Mouse (Mus musculus): ENCODE data around the gene Zfp867.

Zfp867 gene

DNA sequence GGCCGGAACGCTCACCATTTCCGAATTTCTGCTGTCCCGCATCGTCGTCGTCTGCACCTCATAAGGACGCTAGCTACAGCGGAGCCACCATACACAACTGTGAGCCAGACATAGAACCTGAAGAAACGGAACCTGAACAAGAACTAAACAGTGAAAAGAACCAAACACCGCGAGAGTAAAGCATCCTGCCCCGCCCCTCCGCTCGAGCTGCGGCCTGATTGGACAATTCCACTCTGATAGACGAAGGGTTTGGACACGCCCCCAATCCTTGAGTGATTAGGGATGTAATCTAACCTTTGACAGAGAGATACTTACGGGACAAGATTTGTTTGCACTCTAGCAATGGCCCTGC lies at the start of gene Zfp867:
TSS of gene Zfp867 (minus strand) at position 149 of the 352 bp plus-strand sequence.
- DNase-seq = peak; percentile 88

DNA sequence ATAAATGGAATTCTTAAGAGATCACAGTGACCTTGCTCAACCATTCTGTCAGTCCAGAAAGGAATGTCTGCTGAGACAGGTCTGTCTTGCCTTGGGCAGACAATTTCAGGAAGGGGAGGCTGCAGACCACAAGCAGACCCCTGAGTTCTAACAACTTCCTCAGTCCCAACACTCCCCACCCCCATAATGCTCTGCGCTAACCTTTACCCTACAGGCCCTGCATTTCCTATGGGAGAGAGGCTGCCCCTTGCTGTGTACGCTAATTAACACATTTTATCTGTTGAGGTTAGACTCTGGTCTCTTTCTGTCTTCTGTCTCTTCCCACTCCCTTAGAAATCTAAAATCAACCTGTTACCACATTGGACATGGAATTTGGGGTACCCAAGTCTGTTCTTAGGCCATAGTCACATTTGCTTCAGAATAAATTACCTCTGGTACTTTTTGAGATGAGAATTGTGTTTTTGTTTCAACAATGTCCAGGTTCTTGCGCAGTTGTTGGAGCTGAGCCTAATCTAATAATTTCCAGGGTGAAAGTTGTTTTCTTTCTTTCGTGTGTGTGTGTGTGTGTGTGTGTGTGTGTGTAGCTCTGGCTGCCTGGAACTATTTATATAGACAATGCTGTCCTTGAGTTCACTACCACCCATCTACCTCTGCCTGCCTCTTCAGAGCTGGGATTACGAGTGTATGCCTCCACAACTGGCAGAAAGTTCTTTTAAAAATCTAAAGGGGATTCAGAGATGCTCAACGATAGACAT lies 47.6 kb upstream of the Zfp867 start:
- DNase-seq = no peak

DNA sequence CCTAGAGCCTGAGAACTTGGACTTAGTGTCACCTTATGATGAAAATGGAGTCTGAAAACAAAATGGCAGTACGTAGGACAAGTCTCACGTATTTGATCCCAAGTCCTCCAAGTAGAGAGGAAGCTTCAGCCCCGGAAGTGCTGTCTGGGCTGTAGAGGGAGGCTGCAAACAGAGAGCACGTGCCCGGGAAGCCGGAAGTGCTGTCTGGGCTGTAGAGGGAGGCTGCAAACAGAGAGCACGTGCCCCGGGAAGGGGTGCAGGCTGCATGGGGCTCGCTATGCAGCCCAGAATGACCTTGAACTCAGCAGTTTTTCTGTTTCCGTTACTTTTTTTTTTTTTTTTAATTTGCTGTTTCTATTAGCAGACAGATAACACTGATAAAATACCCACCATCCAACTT lies 46.0 kb upstream of the Zfp867 start:
- DNase-seq = peak; percentile 54

DNA sequence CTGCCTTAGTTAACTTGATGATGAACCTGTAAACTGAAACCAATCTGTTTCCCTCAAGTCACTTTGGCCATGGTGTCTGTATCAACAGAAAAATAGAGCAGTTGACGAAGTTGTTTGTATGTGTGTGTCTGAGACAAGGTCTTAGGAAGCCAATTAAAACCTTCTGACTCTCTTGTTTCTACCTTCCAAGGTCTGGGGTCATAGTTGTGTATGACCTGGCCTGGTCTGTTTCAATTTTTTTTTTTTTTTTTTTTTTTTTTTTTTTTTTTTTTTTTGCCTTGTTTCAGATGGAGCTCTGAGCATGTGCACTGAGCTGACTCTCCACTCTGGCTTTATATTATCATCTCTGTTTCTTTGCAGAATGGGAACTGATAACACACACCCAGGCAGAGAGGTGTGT lies 45.2 kb upstream of the Zfp867 start:
- DNase-seq = no peak

DNA sequence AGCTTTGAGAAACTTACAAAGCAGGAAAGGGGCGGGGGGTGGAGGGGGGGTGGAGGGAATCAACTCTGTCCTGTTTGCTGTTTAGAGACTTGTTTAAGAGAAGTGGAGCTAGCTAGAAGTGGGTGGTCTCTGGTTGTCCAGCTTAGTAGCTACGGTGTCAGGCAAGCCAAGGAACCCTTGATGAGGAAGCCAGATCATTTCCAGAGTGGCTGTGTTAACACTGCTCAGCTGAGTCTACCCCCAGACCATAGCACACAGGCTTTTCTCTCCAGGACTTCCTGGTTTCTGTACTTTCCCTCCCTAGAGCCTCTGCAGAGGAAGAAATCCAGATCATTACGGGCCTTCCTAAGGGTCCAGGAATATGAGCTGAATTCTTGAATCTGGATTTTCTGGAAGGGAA lies 42.5 kb upstream of the Zfp867 start:
- no peak for DNase-seq

DNA sequence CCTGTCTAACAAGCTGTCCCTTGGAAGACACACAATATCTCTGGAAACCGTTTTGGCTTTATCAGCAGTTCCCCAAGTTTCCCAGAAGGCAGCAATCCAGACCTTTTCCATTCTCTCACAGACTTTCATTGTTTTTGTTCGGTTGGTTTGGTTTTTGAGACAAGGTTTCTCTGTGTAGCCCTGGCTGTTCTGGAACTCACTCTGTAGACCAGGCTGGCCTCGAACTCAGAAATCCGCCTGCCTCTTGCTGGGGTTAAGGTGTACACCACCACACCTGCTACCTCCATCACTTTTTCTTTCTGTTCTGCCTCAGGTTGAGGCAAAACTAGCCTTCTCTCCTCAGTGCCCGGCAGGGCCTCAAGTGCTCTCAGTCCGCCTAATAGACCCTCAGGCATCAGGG lies 42.1 kb upstream of the Zfp867 start:
- no peak for DNase-seq

DNA sequence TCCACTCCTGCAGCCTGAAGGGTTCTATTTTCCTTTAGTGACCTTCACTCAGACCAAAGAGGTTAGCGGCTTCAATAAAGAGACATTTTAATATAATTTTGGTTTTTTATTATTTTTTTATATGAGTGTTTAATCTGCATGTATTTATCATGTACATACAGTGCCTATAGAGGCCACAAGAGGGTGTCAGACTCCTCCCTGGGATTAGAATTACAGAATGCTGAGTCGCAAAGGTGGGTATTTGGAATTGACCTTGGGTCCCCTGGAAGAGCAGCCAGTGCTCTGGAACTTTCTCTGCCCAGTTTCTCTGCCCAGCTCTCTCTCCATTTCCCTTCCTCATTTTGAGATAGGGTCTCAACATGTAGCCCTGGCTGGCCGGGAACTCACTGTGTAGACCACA lies 41.3 kb upstream of the Zfp867 start:
- no peak for DNase-seq

DNA sequence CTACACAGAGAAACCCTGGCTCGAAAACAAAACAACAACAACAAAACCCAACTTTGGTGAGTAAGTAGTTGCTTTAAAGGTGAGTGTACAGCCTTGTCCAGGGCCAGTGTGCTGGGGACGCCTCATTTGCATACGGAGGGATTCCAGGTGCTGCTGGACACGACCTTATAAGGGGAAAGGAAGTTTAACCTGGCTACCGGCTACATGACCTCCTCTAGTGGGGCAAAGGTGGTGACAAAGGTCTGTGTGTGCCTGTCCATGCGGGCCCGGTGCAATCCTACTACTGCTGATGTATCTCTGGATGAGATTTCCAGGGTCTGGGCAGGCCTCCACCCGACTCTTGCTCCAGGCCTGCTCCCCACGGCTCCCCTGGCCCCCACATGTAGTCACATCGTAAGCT lies 40.5 kb upstream of the Zfp867 start:
- no peak for DNase-seq

DNA sequence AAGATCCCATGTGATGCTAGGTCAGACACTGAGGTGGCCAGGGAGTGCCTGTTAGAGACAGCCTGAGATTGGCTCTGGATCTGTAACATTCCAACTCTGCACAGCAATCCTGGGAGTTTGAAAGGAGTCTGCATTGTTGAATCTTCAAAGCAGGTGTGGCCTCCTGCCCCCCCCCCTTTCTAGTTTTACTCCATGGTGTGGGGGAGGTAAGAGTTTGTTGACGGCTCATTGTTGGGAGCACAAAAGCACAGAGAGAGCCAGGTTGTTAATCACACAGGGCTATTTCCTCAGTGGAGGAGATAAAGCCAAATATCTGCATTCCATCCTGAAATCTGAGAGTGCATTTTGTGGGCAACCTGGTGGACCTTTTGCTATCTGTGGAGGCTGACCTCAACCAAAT lies 39.3 kb upstream of the Zfp867 start:
- no peak for DNase-seq

DNA sequence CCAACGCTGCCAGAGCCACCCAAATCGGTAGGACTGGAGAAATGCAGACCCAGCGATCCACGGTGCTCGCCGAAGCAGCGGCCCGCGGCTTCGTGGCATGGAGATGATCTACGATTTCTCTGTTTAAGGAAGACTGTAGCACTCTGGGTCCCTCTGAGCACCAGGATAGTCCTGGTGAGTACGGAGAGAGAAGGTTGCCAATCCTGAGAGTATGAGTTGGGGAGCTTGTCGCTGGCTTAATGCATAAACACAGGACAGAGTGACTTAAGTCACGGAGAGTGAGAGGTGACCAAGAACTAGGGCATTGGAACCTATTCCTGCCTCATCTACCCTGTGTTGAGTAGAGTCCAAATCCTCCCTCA lies 34.4 kb upstream of the Zfp867 start:
- no peak for DNase-seq

DNA sequence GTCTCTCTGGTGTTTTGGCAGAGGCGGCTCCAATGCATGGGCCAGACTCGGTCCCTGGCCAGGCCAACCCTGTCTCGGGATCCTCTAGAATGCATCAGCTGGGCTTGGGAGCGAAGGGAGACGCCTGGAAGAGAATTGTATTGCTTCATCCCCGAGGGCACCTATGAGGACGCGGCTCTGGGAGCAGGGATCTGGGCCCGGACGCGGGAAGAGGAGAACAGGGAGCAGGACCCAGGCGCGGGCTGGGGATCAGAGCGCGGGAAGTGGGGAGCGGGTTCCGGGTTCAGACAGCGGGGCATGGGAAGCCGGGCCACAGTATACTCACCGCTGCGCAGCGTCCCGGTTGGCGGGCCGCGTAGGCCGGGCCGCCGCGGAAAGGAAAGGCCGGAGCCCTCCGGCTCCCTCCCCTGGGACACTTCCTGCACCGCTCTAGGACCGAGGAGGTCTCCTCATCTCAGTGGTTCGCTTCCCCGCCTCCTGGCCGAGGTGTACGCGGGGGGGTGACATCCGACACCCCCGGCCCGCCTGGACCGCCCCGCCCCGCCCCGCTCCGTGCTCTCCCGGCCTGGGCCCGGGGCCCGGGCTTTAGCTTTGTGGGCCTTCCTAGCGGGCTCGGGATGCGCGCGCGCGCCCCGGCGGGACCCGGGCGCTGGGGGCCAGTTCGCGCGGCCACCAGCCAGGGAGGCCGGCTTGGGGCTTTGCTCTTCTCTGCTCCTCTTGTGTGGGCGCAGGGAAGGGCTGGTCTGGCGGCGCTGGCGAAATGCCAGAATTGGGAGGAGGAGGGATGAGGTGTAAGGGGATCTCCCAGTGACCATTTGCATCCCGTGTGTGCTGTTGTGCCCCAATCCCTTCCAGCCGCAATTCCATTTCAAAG lies 33.8 kb upstream of the Zfp867 start:
- peak; percentile 82 for DNase-seq

DNA sequence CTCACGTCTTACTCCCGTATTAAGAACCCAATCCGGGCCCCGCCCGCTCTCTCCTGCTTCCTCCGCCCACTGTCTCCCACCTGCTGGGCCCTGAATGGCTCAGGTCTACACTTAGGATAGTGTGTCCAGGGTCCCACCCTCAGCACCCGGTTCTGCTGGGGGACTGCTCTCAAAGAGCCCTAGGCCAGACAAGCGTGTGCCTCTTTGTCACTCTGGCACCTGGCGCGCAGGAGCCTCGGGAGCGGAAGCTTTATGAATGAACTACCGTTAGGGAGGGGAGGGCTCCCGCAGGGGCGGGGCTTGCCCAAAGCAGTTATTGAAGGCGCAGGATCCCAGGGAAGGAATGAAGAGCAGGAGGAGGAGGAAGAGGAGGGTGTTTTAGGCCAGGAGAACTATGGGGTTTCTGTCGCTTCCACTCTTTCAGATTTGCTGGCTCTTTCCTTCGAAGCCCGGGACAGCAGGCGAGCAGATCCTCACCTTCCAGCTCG lies 33.1 kb upstream of the Zfp867 start:
- DNase-seq = peak; percentile 85

DNA sequence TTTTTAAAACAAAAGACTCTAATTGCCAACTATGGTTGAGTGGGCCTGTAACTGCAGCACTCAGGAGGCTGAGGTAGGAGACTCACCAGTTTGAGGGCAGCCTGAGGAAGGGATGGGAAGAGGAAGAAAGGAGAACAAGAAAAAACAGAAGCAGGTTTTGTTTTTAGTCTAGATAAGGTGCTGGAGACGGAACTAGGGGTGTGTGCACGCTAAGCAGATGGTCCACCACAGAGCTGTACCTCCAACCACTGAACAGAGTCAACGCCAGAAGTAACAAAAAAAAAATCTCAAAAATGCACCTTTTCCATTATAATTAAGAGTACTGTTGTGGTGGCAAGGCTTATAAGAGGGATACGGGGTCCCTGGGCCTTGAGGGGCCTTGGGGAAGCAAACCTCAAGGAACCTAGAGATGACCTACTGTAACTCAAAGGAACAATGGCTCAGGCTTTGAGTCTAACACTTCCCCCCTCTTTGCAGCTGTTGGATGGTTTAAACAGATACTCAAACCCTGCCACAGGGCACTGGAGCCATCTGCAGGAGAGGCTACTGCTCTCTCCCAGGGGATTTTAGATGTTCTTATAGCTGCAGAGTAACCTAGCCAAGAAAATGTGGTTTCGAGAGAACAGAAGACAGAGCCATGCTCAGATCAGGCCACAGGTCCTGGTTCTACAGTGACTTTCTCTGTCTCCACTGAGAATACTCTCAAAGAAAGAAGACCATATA lies 29.9 kb upstream of the Zfp867 start:
- no peak for DNase-seq

DNA sequence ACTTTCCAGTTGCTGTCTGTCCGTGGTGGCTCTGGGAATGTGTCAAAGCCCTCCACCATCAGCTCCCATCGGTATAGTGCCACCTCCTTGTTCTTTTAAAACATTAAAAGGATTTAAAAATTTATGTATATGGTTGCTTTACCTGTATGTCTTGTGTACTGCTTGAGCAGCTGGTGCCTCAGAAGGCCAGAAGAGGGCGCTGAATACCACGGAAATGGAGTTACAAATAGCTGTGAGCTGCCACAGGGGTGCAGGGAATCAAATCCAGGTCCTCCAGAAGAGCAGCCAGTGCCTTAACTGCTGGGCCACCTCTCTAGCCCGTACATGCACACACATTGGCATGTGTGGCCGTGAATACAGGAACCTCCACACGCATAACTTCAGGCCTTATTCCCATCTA lies 25.5 kb upstream of the Zfp867 start:
- no peak for DNase-seq

DNA sequence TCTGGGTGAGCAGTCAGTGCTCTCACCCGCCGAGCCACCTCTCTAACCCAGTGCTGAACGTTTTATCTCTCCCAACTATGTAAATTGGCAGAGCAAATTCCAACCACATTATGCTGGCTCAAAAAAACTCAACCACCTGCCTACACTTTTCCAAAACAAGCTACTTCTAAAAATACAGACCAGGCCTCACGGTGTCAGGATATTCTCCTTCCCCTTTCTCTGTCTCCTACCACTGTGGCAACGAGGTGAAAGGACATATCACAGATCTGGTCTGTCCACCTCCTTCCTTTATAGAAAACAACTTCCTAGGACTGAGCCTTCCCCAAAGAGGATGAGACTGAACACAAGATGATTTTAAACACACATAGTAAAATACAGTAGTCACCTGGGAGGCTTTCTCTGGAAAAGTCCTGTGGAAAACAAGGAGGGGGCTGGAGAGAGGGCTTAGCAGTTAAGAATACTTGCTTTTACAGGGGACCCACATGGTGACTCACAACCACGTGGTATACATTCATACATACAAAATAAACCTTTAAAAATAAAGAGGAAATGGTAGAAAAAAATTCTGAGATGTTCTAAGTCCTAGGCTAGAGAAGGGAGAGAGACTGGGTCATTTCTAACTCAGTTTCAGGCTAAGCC lies 24.5 kb upstream of the Zfp867 start:
- no peak for DNase-seq

DNA sequence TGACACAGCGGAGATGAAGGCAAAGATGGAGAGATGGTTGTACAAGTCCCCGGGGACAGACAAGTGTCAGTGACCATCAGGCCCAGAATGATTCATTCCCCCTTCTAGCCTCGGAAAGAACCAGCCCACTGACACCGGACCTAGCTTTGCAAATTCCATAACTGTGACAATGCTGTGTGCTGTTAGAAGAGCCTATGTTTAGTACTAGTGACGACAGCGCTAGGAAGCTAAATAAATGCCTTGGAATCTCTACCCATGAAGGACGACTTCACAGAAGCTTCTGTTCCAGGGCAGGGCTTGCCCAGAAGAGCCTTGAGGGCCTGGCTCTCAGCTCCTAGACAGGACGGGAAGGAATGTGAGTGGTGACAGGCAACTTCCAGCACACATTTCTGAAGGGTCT lies 13.9 kb upstream of the Zfp867 start:
- DNase-seq = no peak

DNA sequence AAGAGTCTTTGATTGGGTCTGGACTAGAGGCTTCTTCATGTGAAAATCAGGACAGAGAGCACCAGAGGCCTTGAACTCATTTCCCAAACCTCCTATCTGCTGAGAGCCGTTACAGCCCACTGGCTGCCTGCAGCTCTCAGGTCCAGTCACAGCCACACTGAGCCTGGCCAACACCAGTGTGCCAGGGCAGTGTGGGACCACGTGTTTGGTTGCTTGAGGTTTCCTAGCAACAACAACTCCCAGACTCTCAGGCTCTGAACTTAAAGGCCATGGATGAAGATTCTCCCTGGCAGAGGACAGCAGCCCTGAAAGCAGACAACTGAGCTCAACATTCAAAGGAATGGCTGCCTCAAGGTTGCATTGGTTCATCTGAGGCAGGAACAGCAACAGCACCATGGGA lies 13.4 kb upstream of the Zfp867 start:
- DNase-seq = no peak

DNA sequence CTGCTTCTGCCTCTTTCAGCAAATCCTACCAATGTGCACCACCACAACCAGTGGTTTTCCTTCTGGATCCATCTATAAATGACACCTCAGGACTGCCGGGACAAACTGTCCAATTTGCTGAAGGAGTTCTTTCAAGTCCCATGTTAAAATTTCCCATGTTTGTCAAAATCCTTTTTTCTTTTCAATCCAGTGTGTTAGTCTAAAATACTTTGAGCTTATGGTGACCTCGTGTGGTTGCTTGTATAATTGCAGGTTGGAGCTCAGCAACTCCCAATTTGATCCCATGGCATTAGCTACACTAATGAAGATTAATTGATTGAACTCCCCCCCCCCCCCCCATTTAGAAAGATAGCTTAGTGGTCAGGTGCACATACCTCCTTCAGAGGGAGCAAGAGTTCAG lies 10.9 kb upstream of the Zfp867 start:
- peak; percentile 44 for DNase-seq

DNA sequence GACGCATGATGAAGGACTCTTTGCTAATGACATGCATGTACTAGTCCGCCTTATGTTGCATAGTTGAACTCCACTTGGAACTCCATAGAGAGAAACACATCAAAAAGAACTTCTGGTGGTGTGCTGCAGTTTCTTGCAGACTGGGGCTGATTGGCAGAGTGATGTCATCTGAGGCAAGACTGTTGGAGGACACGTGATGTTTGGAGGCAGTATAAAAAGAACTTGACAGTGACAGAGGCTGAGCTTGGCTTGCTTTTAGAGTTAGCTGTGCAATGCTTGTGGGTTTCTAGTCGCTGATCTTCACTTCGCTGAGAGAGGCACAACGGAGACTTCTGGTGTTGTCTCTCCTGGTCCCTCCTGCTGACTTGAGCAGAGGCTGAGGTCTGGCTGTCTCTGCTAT lies 5.0 kb upstream of the Zfp867 start:
- DNase-seq = no peak

DNA sequence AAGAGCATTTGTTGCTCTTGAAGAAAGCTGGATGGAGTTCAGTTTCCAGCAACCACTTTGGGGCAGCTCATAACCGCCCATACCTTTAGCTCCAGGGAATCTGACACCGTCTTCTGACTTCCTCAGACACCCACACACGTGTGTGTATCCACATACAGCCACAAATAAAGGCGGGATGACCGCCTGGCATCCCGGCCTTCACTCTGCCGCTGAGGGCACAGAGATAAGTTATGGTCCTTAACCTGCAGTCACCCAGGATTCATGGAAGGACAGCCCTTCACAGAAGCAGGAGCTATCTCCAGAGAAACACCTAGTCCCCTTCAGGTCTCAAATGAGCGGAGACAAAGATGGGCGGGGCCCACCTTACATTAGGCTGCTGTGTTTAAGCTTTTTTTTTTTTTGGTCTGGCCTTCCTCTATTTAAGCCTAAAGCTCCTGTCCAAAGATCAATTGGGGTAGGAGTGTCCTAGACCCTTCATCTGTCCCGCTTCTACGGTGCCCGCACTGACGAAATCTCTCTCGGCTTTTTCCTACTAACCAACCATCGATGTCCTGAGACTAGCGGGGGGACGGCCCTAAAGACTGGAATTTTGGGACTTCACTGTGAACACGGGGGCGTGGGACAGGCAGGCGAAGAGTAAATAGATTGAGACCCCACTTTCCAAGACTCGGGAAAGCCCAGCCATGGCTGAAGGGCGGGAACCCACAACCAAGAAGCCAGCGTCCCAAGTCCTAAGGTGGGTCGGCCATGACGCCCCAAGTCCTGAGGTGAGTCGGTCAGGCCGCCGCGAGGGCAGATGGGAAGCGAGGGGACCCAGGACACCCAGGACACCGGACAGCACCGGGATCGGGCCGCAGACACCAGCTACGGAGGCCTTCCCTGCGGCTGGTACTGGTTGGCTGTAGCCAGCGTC lies 605 bp downstream of the Zfp867 start:
- DNase-seq = peak; percentile 8

DNA sequence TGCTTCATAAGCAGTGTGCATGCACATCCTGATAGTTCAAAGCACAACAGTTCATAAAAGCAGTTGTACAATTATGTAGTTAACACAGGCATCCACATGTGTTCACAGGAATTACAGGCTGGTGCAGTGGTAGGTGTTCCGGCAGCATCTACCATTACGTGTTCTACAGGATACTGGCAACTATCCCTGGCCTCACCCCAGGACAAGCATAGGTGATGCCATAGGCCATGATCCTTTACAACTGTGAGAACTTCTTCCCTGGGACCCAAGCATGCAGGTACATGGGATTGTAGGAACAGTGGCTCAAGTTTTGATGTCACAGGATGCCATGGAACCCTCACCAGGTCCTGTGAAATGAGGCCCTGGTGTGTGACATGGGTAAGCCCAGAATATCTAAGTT lies 11.8 kb downstream of the Zfp867 start:
- no peak for DNase-seq

DNA sequence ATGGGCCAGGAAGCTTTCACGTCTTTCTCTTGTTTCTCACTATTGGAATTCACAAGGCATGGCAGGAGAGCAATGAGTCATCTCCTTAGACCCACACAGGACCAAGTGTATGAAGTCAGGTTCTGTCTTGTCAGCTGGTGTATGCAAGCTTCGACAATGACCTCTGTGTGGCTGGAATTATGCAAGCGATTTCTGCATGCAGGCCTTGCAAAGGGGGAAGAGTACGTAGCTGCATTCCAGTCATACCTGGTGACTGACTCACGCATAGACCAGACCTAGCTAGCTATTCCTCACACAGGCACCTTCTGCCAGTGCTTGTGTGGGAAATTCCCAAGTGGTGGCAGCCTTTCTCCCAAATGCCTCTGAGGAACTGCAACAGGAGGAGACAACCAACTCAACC lies 13.3 kb downstream of the Zfp867 start:
- no peak for DNase-seq

Data from thymus, postnatal 14 days (tissue).